Mouse (Mus musculus): ENCODE measurements at regions not wholly inside any gene's neighbourhood (a gene's known extent, or its start where the extent isn't known, plus 50 kb on each side); places are given as distances from the start of the nearest gene placed in this dataset.
"Not testable (repeated sequence)": the region's sequence is repeated elsewhere in the genome, so short reads cannot be mapped to it uniquely, and the experiment has no call there.

DNA sequence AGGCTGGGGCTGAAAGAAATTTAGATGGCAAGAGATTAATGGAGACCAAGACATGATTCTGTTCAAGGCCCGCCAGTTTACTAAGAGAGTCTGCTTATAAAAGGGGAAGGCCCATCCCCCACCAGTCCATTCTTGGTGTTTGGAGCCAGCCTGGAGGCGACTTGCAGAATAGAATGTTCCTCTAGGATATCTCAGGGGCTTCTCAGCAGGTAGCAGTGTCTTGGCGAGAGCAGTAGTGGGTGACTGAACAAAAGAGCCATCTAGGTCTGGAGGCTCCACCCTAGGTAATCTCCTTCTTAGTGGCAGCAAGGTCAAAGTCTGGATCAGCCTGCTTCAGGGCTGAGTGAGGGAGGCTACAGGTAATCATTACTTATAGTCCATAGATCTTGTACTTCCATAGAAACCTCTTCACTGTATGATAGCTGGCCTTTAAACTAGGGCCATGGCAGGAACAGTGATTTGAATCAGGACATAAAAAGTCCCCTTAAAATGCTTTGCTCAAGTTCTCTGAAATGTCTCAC, 166.0 kb upstream of the Gm5538 start:
- not testable (repeated sequence) for H3K27me3 ChIP-seq; H3K9me3 ChIP-seq (replicated peaks); ATAC-seq (replicated peaks; ENCODE audit: insufficient number of reproducible peaks, insufficient read depth, low FRiP score, low read depth); H3K4me2 ChIP-seq; H3K36me3 ChIP-seq; H3K4me1 ChIP-seq (replicated peaks); H3K27ac ChIP-seq; H3K9ac ChIP-seq; H3K4me3 ChIP-seq
- 52% methylated on average over 3 of the region's 3 CpGs for WGBS

DNA sequence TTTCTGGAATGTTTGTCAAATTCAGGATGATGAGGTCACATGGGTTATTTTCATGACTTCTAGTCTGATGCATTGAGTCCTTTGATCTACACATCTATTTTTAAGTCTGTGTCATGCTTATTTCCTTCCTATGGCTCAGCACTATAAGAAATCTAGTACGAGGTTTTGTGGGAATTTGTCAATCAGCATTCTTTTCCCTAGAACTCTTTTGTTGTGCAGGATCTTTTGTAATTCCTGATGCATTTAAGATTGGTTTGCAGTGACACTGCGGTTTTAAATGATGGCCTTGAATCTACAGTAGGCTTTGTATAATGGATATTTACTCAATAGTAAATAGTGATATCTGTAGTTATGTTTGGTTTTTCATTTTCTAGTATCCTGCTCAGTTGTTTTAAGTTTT, 187.0 kb upstream of the Gm5538 start:
- WGBS, result 67% methylated on average over 2 of the region's 2 CpGs
- no peak for ATAC-seq (replicated peaks; ENCODE audit: insufficient number of reproducible peaks, insufficient read depth, low FRiP score, low read depth)
- Histone ChIP-seq H3K4me3 (no peak overlapping the region), H3K27ac (no peak overlapping the region), H3K9me3 (replicated peaks) (no peaks in the 10 kb centered on the region), H3K27me3 (no peaks in the 10 kb centered on the region), H3K4me1 (replicated peaks) (no peaks in the 10 kb centered on the region), H3K36me3 (no peaks in the 10 kb centered on the region), H3K4me2 (no peak overlapping the region), H3K9ac (no peak overlapping the region)

DNA sequence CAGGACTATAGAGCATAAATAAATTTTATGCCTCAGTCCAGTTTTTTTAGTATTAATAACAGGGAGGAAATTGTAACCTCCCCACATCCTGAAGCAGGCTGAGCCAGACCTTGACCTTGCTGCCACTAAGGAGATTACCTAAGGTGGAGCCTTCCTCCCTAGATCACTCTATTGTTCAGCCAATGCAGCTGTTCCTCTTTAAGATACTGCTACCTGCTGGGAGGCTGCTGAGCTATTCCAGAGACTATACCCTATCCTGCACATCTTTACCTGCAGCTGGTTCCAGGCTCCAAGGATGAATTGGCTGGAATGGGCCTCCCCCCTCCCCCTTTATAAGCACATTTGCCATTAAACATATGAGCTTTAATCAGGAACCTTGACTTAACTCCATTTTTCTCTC, 189.0 kb upstream of the Gm5538 start:
- not testable (repeated sequence) for H3K9me3 ChIP-seq (replicated peaks); H3K27ac ChIP-seq; H3K4me3 ChIP-seq; H3K27me3 ChIP-seq; ATAC-seq (replicated peaks; ENCODE audit: insufficient number of reproducible peaks, insufficient read depth, low FRiP score, low read depth); H3K4me1 ChIP-seq (replicated peaks); H3K4me2 ChIP-seq; H3K9ac ChIP-seq; H3K36me3 ChIP-seq

DNA sequence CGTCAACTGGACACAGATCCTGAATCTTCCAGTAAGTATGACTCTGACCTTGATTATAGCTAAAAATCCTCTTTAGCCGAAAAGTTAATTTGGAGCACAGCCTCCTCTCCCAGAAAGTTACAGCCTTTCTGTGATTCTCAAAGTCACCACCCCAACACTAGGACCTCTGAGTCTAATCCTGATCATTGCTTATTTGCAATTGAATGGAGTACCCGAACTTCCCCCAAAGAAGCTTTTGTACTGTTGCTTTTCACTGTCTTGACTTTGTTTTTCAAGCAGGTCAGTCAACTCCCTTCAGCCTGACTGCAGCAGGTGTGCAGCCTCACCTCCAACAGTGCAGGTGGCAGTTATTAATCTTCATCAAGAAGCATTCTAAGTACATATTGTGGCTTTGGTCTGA, 189.7 kb upstream of the Gm5538 start:
- not testable (repeated sequence) for H3K9ac ChIP-seq; H3K4me2 ChIP-seq; H3K4me3 ChIP-seq; H3K36me3 ChIP-seq; H3K27me3 ChIP-seq; H3K4me1 ChIP-seq (replicated peaks); ATAC-seq (replicated peaks; ENCODE audit: insufficient number of reproducible peaks, insufficient read depth, low FRiP score, low read depth); H3K27ac ChIP-seq; H3K9me3 ChIP-seq (replicated peaks)
- 88% methylated on average over 3 of the region's 3 CpGs for WGBS

DNA sequence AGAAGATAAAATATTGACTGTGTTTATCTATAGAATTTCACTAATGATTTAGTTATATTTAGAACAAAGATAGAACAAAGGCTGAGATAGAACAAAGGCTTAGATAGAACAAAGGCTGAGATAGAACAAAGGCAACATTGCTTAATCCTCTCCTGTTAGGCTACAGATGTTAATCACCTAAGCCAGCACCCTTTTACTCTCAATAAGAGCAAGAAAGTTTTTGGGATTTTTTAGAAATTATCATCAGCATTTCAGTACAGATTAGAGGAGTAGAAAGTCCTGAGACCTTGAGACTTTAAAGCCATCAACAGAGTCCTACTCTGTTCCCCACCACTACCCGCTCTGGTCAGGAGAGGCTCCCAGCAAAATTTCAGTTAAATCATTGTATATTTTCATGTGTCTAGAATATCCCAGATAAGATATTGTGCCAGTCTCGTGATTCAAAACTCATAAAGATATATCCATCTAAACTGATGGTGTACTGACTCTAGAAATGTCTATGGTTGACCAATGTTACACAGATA, 187.2 kb upstream of the Igsf10 start:
- ATAC-seq (replicated peaks; ENCODE audit: insufficient number of reproducible peaks, insufficient read depth, low FRiP score, low read depth), result no peak
- Histone ChIP-seq H3K4me2 (no peak overlapping the region), H3K9me3 (replicated peaks) (no peaks in the 10 kb centered on the region), H3K36me3 (no peaks in the 10 kb centered on the region), H3K4me1 (replicated peaks) (no peaks in the 10 kb centered on the region), H3K27ac (no peak overlapping the region), H3K9ac (no peak overlapping the region), H3K4me3 (no peak overlapping the region), H3K27me3 (no peaks in the 10 kb centered on the region)
- 67% methylated on average over 2 of the region's 2 CpGs for WGBS

DNA sequence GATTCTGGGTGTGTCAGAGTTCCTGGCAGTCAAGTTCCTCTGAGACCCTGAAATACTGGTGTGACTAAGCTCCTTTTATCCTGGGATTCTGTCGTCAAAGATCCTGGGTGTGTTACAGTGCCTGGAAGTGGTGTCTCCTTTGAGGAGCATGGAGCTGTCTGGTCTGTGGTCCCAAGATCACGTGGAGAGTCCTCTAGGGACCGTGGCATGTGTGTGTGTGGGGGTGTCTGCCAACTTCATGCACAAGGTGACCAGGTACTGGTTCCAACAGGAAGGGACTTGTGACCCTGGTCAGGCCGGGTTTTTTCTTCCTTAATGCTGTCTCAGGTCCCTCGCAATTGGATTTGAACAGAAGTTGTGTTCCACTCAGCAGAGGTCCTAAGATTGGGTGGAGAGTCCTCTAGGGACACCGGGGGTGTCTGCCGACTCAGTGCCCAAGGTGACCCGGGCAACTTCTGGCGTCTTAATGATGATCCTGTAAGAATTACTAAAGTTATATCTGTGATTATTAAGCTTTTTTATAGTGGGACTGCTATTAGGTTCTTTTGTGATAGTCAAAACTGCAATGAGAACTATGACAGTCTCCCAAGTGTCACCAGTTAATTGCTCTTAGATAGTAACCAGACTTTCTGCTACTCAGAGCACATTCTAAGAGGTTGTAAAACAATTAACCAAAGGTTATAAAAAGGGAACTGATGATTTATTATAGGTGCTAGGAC, 186.6 kb upstream of the Igsf10 start:
- Histone ChIP-seq H3K9ac (no peak overlapping the region), H3K4me3 (no peak overlapping the region), H3K4me1 (replicated peaks) (no peaks in the 10 kb centered on the region), H3K4me2 (no peak overlapping the region), H3K9me3 (replicated peaks) (no peaks in the 10 kb centered on the region), H3K27ac (no peak overlapping the region), H3K27me3 (no peaks in the 10 kb centered on the region), H3K36me3 (no peaks in the 10 kb centered on the region)
- ATAC-seq (replicated peaks; ENCODE audit: insufficient number of reproducible peaks, insufficient read depth, low FRiP score, low read depth), result no peak
- WGBS, result 76% methylated on average over 9 of the region's 9 CpGs

DNA sequence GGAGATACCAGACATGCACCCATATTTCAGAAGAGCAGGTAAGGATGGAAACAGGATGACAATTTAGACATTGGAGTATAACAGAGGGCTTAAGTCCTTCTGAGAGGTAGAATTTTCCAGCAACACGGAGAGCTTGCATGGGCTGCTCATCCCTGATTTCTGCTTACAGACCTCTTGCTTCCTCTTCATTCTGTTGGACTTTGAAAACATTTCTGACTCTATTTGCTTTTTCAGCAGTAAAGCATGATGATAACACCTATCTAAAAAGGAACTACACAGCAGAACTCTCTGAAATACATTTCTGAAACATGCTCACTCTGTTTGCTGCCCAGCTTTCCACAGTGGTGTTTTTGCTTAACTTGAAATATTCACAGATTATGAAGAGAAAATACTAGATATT, 176.6 kb upstream of the Igsf10 start:
- H3K9ac ChIP-seq, result no peak overlapping the region
- H3K4me1 ChIP-seq (replicated peaks), result no peaks in the 10 kb centered on the region
- no peak overlapping the region for H3K4me3 ChIP-seq
- H3K27me3 ChIP-seq, result no peaks in the 10 kb centered on the region
- H3K9me3 ChIP-seq (replicated peaks), result no peaks in the 10 kb centered on the region
- 89% methylated on average over 1 of the region's 1 CpGs for WGBS
- no peaks in the 10 kb centered on the region for H3K36me3 ChIP-seq
- no peak for ATAC-seq (replicated peaks; ENCODE audit: insufficient number of reproducible peaks, insufficient read depth, low FRiP score, low read depth)
- no peak overlapping the region for H3K4me2 ChIP-seq
- H3K27ac ChIP-seq, result no peak overlapping the region

DNA sequence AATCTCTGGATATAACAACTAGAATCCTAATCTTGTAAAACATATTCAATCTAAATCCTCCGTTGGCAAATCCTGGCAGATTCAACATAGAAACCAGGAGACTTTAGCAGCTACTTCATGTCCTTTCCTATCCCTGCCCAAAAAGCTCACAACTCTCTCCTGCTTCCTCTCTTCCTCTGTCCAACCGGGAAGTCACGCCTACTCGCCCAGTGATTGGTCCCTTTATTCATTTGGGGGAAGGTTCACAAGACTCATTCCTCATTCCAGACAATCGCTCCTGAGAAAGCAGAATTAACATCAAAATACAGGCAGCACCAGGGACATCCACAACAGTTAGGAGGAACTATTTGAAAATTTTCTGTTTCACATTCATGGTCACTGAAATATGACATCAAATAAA, 133.9 kb upstream of the Igsf10 start:
- Histone ChIP-seq H3K27me3 (no peaks in the 10 kb centered on the region), H3K27ac (no peak overlapping the region), H3K9ac (no peak overlapping the region), H3K4me1 (replicated peaks) (no peaks in the 10 kb centered on the region), H3K4me2 (no peak overlapping the region), H3K9me3 (replicated peaks) (no peaks in the 10 kb centered on the region), H3K36me3 (no peaks in the 10 kb centered on the region), H3K4me3 (no peak overlapping the region)
- WGBS, result 24% methylated on average over 5 of the region's 5 CpGs
- no peak for ATAC-seq (replicated peaks; ENCODE audit: insufficient number of reproducible peaks, insufficient read depth, low FRiP score, low read depth)

DNA sequence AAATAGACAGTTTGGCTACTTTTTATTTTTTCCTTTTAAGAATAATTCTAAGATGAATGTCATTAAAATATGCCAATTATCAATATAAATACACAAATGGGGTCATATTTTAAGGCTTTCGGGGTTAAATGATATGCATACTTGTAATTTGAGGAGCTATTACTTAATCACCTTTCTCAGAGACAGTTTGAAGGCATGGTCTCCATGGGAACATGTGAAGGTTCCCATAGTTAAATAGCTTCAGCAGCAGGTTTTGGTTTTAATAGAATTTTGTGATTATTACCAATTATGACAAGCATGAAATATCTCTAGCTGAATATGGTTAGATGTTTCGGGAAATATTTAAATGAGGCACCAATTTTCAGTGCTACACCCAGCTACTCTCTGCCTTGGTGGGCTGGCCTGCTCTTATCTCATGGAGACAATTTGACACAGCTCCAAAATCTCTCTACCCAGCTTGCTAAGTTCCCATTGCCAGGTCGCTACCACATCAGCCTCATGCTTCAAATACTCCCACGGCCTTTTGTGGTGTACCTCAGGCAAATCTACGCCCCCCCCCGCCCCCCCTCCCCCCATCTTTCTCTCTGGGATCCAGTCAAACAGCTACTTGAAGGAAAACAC, 133.4 kb upstream of the Igsf10 start:
- Histone ChIP-seq H3K36me3 (no peaks in the 10 kb centered on the region), H3K9ac (no peak overlapping the region), H3K9me3 (replicated peaks) (no peaks in the 10 kb centered on the region), H3K4me2 (no peak overlapping the region), H3K4me1 (replicated peaks) (no peaks in the 10 kb centered on the region), H3K27ac (no peak overlapping the region), H3K4me3 (no peak overlapping the region), H3K27me3 (no peaks in the 10 kb centered on the region)
- ATAC-seq (replicated peaks; ENCODE audit: insufficient number of reproducible peaks, insufficient read depth, low FRiP score, low read depth), result no peak
- 44% methylated on average over 6 of the region's 6 CpGs for WGBS

DNA sequence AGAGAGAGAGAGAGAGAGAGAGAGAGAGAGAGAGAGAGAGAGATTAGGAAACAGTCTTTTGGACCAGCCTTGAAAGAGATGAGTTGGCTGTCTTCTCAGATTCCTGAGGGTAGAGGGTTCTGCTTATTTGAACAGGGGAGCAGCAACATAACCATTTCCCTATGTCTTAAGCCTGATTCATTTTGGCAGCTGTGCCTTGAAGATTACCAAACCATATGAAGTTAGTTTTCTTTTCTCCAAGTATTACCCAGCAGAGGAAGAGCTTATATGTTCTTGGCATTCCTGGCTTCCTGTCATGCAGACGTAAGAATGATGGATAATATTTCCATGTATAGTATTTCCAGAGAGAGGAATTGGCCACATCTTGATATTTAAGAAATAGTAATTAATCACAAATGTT, 124.8 kb upstream of the Igsf10 start:
- H3K27ac ChIP-seq, result no peak overlapping the region
- no peak overlapping the region for H3K9ac ChIP-seq
- H3K4me1 ChIP-seq (replicated peaks), result no peaks in the 10 kb centered on the region
- no peaks in the 10 kb centered on the region for H3K36me3 ChIP-seq
- H3K9me3 ChIP-seq (replicated peaks), result no peaks in the 10 kb centered on the region
- no peak overlapping the region for H3K4me3 ChIP-seq
- 61% methylated on average over 1 of the region's 1 CpGs for WGBS
- no peaks in the 10 kb centered on the region for H3K27me3 ChIP-seq
- no peak for ATAC-seq (replicated peaks; ENCODE audit: insufficient number of reproducible peaks, insufficient read depth, low FRiP score, low read depth)
- H3K4me2 ChIP-seq, result no peak overlapping the region

DNA sequence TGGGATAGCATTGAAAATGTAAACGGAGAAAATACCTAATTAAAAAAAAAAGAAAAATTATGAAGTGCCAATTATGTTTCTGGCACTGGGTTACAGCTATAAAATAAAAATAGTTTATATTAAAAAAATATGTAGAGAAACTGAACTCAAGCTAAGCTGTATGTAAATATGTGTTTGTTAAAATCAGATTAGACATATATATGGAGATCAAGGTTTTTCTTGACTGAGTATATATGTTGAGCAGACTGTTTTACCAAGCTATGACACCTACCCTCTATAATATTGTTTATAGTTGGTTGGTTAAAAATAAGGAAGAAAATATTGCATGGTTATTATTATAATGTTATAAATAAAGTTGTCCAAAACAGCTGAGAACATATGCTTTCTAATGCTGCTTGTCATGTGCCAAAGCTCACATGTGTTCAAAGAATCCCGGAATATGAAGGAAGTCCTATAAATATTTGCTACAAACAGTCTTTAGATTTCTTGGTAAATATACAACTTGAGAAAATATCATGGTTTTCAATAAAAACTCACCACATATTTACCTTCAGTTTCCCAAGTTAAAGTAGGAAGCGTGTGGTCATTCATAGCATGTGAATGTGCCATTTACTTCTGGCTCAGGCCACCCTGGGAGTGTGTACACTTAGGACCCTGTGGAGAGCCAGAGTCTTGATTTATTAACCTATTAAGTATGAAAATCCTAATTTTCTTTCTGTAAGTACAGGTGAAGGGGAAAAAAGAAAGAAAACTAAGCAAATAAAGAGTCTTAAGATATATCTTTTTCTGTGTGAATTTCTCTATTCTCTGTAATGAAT, 118.4 kb upstream of the Igsf10 start:
- 74% methylated on average over 3 of the region's 3 CpGs for WGBS
- Histone ChIP-seq H3K27ac (no peak overlapping the region), H3K36me3 (no peaks in the 10 kb centered on the region), H3K9me3 (replicated peaks) (no peaks in the 10 kb centered on the region), H3K4me2 (no peak overlapping the region), H3K4me1 (replicated peaks) (no peaks in the 10 kb centered on the region), H3K4me3 (no peak overlapping the region), H3K9ac (no peak overlapping the region), H3K27me3 (no peaks in the 10 kb centered on the region)
- no peak for ATAC-seq (replicated peaks; ENCODE audit: insufficient number of reproducible peaks, insufficient read depth, low FRiP score, low read depth)

All from heart, embryonic 15.5 days (tissue).